Mouse (Mus musculus) heart, embryonic 10.5 days (tissue): Measurements from ENCODE around the gene Filip1. TPM values are rescaled to one million over a fixed set of nuclear protein-coding genes. Genes with fewer than 3 reads are reported as not detected.

Source experiments
- DNase-seq: peaks from one replicate; pipeline ENCODE4 v3.0.0-alpha.2; 2017; ENCODE audit warnings: low spot score
- H3K27ac ChIP-seq: fragments of 300-500 bp; sonication (generic); 2 replicates; pipeline ENCODE4 v1.5.1; 2016; ENCODE audit warnings: mild to moderate bottlenecking
- H3K27me3 ChIP-seq: fragments of 300-500 bp; sonication (generic); 2 replicates; pipeline ENCODE4 v1.6.1; 2016; ENCODE audit warnings: mild to moderate bottlenecking; ENCODE audit not compliant: poor library complexity, insufficient read depth, severe bottlenecking
- H3K36me3 ChIP-seq: fragments of 300-500 bp; sonication (generic); 2 replicates; pipeline ENCODE4 v1.6.1; 2016; ENCODE audit warnings: mild to moderate bottlenecking, moderate library complexity
- H3K4me1 ChIP-seq: fragments of 300-500 bp; sonication (generic); 2 replicates; pipeline ENCODE4 v1.6.1; 2016; ENCODE audit warnings: mild to moderate bottlenecking
- H3K4me3 ChIP-seq: fragments of 300-500 bp; sonication (generic); 2 replicates; pipeline ENCODE4 v1.5.1; 2016; ENCODE audit warnings: mild to moderate bottlenecking, moderate library complexity
- H3K9me3 ChIP-seq: fragments of 300-500 bp; sonication (generic); 2 replicates; pipeline ENCODE4 v1.6.1; 2016; ENCODE audit warnings: mild to moderate bottlenecking, moderate library complexity
- WGBS: fragments of 180-500 bp; shearing (Covaris S2); methylation state at CpG from one replicate; pipeline ENCODE4 v1.1.7; 2016; 5-methylcytosine and 5-hydroxymethylcytosine counted together
- polyA plus RNA-seq: library from polyadenylated mRNA; unstranded; fragments of >200 nt; fragmentation: Nextera tagmentation; extraction: Ambion mirVana; gene quantifications from 2 replicates; pipeline ENCODE4 v1.2.1, GENCODE M21; 2016

Filip1 gene
- polyA plus RNA-seq, 1 experiment from 2014 or later, result 11.7 TPM

- Histone ChIP-seq H3K27me3 (no peaks in the 10 kb centered on the region), H3K4me1 (peaks cover 11% of the 10 kb centered on the region), H3K9me3 (no peaks in the 10 kb centered on the region), H3K4me3 (no peak overlapping the region), H3K27ac (no peak overlapping the region), H3K36me3 (no peaks in the 10 kb centered on the region)
- WGBS, result 55% methylated on average over 3 of the region's 3 CpGs
- peak; percentile 59 for DNase-seq
Measured at GRCm38 (mm10) chr9:80020429-80020828, 7.8 kb upstream of the Filip1 start.

- Histone ChIP-seq H3K4me1 (no peaks in the 10 kb centered on the region), H3K36me3 (no peaks in the 10 kb centered on the region), H3K9me3 (no peaks in the 10 kb centered on the region), H3K27ac (no peak overlapping the region), H3K4me3 (no peak overlapping the region), H3K27me3 (no peaks in the 10 kb centered on the region)
- DNase-seq, result no peak
- 89% methylated on average over 13 of the region's 13 CpGs for WGBS
Measured at GRCm38 (mm10) chr9:80012016-80012415, 635 bp downstream of the Filip1 start.

GRCm38 (mm10) chr9:80002394-80003188, 10.1 kb downstream of the Filip1 start:
- 44% methylated on average over 14 of the region's 14 CpGs for WGBS
- no peaks in the 10 kb centered on the region for H3K4me1 ChIP-seq
- H3K36me3 ChIP-seq, result no peaks in the 10 kb centered on the region
- H3K27ac ChIP-seq, result 0 out of 2 replicates have a peak overlapping the region, but pooled peaks have one; percentile 18
- 0 out of 2 replicates have a peak, but pooled peaks cover 2% of the 10 kb centered on the region for H3K9me3 ChIP-seq
- H3K4me3 ChIP-seq, result no peak overlapping the region
- H3K27me3 ChIP-seq, result no peaks in the 10 kb centered on the region
- DNase-seq, result no peak

- 81% methylated on average over 6 of the region's 6 CpGs for WGBS
- no peaks in the 10 kb centered on the region for H3K27me3 ChIP-seq
- no peak overlapping the region for H3K4me3 ChIP-seq
- no peaks in the 10 kb centered on the region for H3K9me3 ChIP-seq
- no peaks in the 10 kb centered on the region for H3K36me3 ChIP-seq
- H3K27ac ChIP-seq, result no peak overlapping the region
- peak; percentile 38 for DNase-seq
- no peaks in the 10 kb centered on the region for H3K4me1 ChIP-seq
Measured at GRCm38 (mm10) chr9:79997282-79997681, 15.4 kb downstream of the Filip1 start.

GRCm38 (mm10) chr9:79994296-79994695, 18.4 kb downstream of the Filip1 start:
- peak; percentile 66 for DNase-seq
- Histone ChIP-seq H3K9me3 (no peaks in the 10 kb centered on the region), H3K27ac (no peak overlapping the region), H3K27me3 (no peaks in the 10 kb centered on the region), H3K4me1 (no peaks in the 10 kb centered on the region), H3K36me3 (no peaks in the 10 kb centered on the region), H3K4me3 (no peak overlapping the region)
- WGBS, result 87% methylated on average over 5 of the region's 5 CpGs

GRCm38 (mm10) chr9:79993066-79993465, 19.6 kb downstream of the Filip1 start:
- Histone ChIP-seq H3K4me3 (no peak overlapping the region), H3K9me3 (no peaks in the 10 kb centered on the region), H3K27me3 (no peaks in the 10 kb centered on the region), H3K4me1 (no peaks in the 10 kb centered on the region), H3K36me3 (no peaks in the 10 kb centered on the region), H3K27ac (no peak overlapping the region)
- DNase-seq, result no peak
- WGBS, result 74% methylated on average over 4 of the region's 4 CpGs

- peak; percentile 74 for DNase-seq
- Histone ChIP-seq H3K36me3 (no peaks in the 10 kb centered on the region), H3K27me3 (no peaks in the 10 kb centered on the region), H3K4me1 (no peaks in the 10 kb centered on the region), H3K27ac (no peak overlapping the region), H3K9me3 (no peaks in the 10 kb centered on the region), H3K4me3 (no peak overlapping the region)
- WGBS, result 67% methylated on average over 16 of the region's 16 CpGs
Measured at GRCm38 (mm10) chr9:79990456-79991017, 22.1 kb downstream of the Filip1 start.

GRCm38 (mm10) chr9:79989703-79990102, 22.9 kb downstream of the Filip1 start:
- H3K36me3 ChIP-seq, result no peaks in the 10 kb centered on the region
- H3K27me3 ChIP-seq, result no peaks in the 10 kb centered on the region
- no peak overlapping the region for H3K4me3 ChIP-seq
- peak; percentile 19 for DNase-seq
- H3K4me1 ChIP-seq, result no peaks in the 10 kb centered on the region
- WGBS, result 76% methylated on average over 1 of the region's 1 CpGs
- H3K9me3 ChIP-seq, result no peaks in the 10 kb centered on the region
- no peak overlapping the region for H3K27ac ChIP-seq

- DNase-seq, result peak; percentile 56
- no peak overlapping the region for H3K4me3 ChIP-seq
Measured at GRCm38 (mm10) chr9:79989061-79989460, 23.6 kb downstream of the Filip1 start.

GRCm38 (mm10) chr9:79983244-79983643, 29.4 kb downstream of the Filip1 start:
- no peak for DNase-seq
- Histone ChIP-seq H3K4me1 (peaks cover 6% of the 10 kb centered on the region), H3K27ac (no peak overlapping the region), H3K4me3 (no peak overlapping the region), H3K27me3 (no peaks in the 10 kb centered on the region), H3K36me3 (no peaks in the 10 kb centered on the region), H3K9me3 (no peaks in the 10 kb centered on the region)
- WGBS, result 85% methylated on average over 10 of the region's 10 CpGs

More at GRCm38 (mm10) chr9:79989061-79989460, 23.6 kb downstream of the Filip1 start:
- WGBS, result 76% methylated on average over 1 of the region's 1 CpGs
- Histone ChIP-seq H3K36me3 (no peaks in the 10 kb centered on the region), H3K9me3 (no peaks in the 10 kb centered on the region), H3K4me1 (no peaks in the 10 kb centered on the region), H3K27ac (no peak overlapping the region), H3K27me3 (no peaks in the 10 kb centered on the region)

GRCm38 (mm10) chr9:79979274-79979673, 33.4 kb downstream of the Filip1 start:
- no peaks in the 10 kb centered on the region for H3K9me3 ChIP-seq
- no peak overlapping the region for H3K4me3 ChIP-seq
- H3K36me3 ChIP-seq, result no peaks in the 10 kb centered on the region
- H3K4me1 ChIP-seq, result peaks cover 17% of the 10 kb centered on the region
- 90% methylated on average over 2 of the region's 2 CpGs for WGBS
- H3K27ac ChIP-seq, result no peak overlapping the region
- no peak for DNase-seq
- H3K27me3 ChIP-seq, result no peaks in the 10 kb centered on the region

GRCm38 (mm10) chr9:79978228-79979024, 34.2 kb downstream of the Filip1 start:
- H3K27me3 ChIP-seq, result no peaks in the 10 kb centered on the region
- no peaks in the 10 kb centered on the region for H3K36me3 ChIP-seq
- H3K4me1 ChIP-seq, result peaks cover 17% of the 10 kb centered on the region
- no peak for DNase-seq
- H3K4me3 ChIP-seq, result peak overlapping the region; percentile 60
- H3K27ac ChIP-seq, result peak overlapping the region; percentile 93
- WGBS, result 61% methylated on average over 12 of the region's 12 CpGs
- H3K9me3 ChIP-seq, result no peaks in the 10 kb centered on the region

GRCm38 (mm10) chr9:79977549-79977971, 35.1 kb downstream of the Filip1 start:
- DNase-seq, result peak; percentile 95
- H3K9me3 ChIP-seq, result no peaks in the 10 kb centered on the region
- H3K4me1 ChIP-seq, result peaks cover 23% of the 10 kb centered on the region
- H3K4me3 ChIP-seq, result peak overlapping the region; percentile 60
- H3K27ac ChIP-seq, result peak overlapping the region; percentile 93
- WGBS, result 3% methylated on average over 13 of the region's 13 CpGs
- no peaks in the 10 kb centered on the region for H3K36me3 ChIP-seq
- H3K27me3 ChIP-seq, result no peaks in the 10 kb centered on the region
